Mouse (Mus musculus) forebrain, embryonic 14.5 days (tissue): Measurements from ENCODE around the gene Ube2j1. TPM values are rescaled to one million over a fixed set of nuclear protein-coding genes. Genes with fewer than 3 reads are reported as not detected.

Experiments
- polyA plus RNA-seq: library from polyadenylated mRNA; unstranded; fragments of >200 nt; fragmentation: Nextera tagmentation; extraction: Ambion mirVana; gene quantifications from 2 replicates; pipeline ENCODE4 v1.2.1, GENCODE M21; 2014

Ube2j1 gene
- polyA plus RNA-seq, 1 experiment from 2014 or later: 53.5 TPM

Other genes with a start within 250 kb of the Ube2j1 start
- gene Lyrm2, start 231.2 kb upstream of the Ube2j1 start, polyA plus RNA-seq: 110 and 138 TPM in 2 replicates
- gene Ankrd6, start 80.6 kb upstream of the Ube2j1 start, polyA plus RNA-seq: 32.7 and 33.5 TPM in 2 replicates
- gene Rragd, start 48.4 kb upstream of the Ube2j1 start, polyA plus RNA-seq: 17.6 and 22.7 TPM in 2 replicates
- 0.34 and 0.47 TPM in 2 replicates for gene Gabrr2, start 31.6 kb downstream of the Ube2j1 start, polyA plus RNA-seq
- gene Gabrr1, start 101.1 kb downstream of the Ube2j1 start, polyA plus RNA-seq: not detected in 2 replicates
- 2.0 and 2.5 TPM in 2 replicates for gene Pm20d2, start 158.3 kb downstream of the Ube2j1 start, polyA plus RNA-seq
- 22.9 and 34.8 TPM in 2 replicates for gene Srsf12, start 177.6 kb downstream of the Ube2j1 start, polyA plus RNA-seq